Mouse (Mus musculus): ENCODE results near the gene Maff. TPM values are rescaled to one million over a fixed set of nuclear protein-coding genes. Genes with fewer than 3 reads are reported as not detected.

Gene Maff
- polyA plus RNA-seq, 1 experiment = 4.1 TPM

DNA sequence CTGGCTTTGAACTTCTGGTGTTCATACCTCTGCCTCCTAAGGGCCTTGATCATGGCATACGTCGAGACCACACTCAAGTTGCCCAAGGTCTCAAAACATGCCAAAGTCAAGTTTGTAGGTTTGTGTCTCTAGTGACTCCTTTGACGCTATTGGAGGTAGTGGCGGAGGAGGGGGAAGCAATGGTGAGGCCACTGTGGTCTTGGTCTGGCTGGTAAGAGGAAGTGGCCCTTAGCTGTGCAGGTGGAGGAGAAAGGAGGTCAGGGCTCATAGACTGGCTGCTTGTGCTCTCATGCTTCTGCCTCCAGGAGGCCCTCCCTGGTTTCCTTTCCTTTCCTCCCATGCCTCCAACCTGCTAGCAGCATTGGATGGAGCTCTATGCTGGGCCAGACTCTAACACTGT lies 4.4 kb downstream of the Maff start:
- no peak for TF ChIP-seq GATA1 (IDR thresholded peaks at IDR 0.05; ENCODE audit: low read length)

DNA sequence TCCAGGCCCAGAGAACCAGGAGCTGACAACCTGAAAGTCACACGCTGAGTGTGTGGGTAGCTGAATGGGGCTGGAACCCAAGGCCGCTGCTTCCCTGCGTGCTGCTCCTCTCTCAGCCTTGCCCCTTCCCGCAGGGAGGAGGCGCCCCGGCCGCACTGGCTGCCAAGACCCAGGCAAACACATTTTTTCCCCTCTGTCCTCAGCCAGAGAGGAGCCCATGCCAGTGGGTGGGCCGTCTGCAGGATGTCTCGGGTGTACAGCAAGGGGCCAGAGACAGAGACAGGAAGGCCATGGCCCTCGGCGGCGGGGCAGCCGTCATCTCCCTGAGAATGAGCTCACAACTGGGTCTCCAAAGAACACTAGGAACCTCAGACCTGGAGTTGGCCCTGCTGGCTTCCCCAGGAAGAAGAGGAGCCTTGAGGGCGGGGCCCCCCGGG lies 4.9 kb downstream of the Maff start:
- no peak for TF ChIP-seq GATA1 (IDR thresholded peaks at IDR 0.05; ENCODE audit: low read length)

GRCm38 (mm10) chr15:79352479-79352878 lies 6.1 kb downstream of the Maff start:
- TF ChIP-seq GATA1 (IDR thresholded peaks at IDR 0.05; ENCODE audit: low read length) = no peak

DNA sequence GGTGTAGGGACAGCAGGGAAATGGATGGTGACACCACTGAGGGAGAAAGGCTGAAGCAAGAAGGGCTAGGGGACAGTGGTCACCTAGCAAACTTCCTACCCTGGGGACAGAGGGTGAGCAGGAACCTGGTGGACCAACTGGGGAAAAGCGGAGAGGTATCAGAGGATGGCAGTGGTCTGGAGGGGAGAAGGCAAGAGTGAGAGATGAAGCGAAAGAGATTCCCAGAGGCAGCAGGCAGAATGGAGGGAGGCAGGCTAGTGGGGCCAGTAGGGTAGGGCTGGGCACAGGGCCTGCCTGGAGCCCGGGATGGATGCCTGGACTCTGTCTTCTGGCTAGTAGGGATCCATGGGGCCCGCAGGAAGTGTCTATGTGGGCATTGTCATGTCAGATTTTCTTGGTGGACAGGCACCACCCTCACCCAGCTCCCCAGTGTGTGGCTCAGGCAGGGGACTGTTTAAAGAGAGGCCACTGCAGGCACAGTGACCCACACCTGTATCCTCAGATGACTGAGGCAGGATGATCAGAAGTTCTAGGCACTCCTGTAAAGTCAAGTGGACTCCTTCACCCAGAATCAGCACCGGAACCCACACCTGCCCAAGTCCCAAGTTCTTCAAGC lies 7.4 kb downstream of the Maff start:
- TF ChIP-seq GATA1 (IDR thresholded peaks at IDR 0.05; ENCODE audit: low read length) = no peak

DNA sequence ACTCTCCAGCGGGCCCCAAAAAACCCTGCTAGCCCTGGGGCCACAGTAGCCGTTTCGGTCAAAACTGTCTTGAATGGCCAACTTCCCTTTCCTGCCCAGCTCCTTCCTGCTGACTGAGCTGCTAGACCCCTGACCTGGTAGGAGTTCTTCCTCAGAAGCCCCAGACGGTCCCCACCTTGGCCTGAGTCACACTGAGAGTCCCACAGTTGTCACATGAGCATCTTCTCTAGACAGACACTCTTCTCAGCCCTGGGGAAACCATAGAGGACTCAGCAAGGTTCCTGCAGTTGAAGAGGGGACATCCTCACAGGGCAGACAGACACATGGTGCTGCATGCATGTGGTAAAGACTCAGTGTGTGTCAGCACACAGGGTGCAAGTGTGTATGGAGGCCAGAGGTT lies 8.2 kb downstream of the Maff start:
- no peak for TF ChIP-seq GATA1 (IDR thresholded peaks at IDR 0.05; ENCODE audit: low read length)

DNA sequence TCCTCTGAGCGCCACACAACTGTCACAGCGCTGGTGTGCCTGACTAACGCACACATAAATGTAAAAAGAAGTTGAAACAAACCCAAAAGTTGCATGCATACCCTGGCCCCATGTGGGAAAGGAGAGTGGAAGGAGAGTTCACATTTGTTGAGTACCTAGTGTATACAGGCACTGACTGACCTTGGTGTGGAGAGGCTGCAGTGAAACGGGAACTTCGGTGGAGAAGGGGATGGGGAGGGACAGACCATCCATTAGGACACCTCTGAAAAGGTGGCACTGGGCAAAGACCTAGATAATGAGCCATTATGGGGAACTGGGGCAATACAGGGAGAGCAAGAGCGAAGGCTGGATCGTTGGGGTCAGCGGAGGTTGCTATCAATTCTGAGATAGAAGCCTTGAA lies 10.1 kb downstream of the Maff start:
- TF ChIP-seq GATA1 (IDR thresholded peaks at IDR 0.05; ENCODE audit: low read length) = no peak

DNA sequence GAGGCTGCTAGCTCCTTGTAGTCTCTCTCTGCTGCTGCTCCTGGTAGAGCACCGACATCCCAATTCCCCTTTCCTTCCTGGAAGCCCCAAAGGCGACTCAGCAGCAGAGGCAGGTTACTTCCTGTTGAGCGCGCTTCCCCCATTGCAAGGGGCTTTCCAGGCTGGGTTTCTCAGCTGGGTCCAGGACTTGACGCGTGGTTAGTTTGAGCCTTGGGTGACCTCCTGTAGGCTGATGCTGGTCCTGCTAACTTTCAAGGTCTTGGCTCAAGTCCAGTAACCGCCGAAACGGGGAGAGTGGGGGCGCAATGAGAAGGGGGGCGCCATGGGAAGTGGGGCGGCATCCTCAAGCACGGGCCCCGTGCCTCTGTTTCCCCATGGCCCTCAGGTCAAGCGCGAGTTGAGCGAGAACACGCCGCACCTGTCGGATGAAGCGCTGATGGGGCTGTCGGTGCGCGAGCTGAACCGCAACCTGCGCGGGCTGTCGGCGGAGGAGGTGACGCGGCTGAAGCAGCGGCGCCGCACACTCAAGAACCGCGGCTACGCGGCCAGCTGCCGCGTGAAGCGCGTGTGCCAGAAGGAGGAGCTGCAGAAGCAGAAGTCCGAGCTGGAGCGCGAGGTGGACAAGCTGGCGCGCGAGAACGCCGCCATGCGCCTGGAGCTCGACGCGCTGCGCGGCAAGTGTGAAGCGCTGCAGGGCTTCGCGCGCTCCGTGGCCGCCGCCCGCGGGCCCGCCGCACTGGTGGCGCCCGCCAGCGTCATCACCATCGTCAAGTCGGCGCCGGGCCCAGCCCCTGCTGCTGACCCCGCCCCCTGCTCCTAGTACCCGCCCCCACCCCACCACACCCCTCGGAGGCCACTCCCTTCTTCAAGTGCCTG lies 10.9 kb downstream of the Maff start:
- TF ChIP-seq GATA1 (IDR thresholded peaks at IDR 0.05; ENCODE audit: low read length) = no peak

- no peak for TF ChIP-seq GATA1 (IDR thresholded peaks at IDR 0.05; ENCODE audit: low read length)
Observed at GRCm38 (mm10) chr15:79357974-79358690, 11.7 kb downstream of the Maff start.

DNA sequence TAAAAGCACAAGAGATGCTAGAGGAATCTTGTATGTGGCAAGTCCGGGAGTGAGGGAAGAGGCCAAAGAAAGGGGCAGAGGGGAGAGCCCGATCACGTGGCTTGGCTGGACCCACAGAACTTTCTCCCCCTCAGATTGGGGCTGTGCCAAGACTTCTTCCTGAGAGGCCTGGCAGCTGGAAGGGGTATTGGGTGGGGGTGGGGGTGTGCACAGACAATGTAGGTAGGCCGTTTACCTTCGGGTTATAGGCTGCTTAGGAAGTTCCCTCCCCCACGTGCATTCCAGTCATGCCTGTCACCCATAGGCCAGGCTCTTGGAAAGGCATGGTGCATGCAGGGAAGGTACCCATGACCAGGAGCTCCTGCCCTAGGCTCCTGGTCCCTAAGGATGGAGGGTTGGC lies 13.5 kb downstream of the Maff start:
- TF ChIP-seq GATA1 (IDR thresholded peaks at IDR 0.05; ENCODE audit: low read length) = no peak

DNA sequence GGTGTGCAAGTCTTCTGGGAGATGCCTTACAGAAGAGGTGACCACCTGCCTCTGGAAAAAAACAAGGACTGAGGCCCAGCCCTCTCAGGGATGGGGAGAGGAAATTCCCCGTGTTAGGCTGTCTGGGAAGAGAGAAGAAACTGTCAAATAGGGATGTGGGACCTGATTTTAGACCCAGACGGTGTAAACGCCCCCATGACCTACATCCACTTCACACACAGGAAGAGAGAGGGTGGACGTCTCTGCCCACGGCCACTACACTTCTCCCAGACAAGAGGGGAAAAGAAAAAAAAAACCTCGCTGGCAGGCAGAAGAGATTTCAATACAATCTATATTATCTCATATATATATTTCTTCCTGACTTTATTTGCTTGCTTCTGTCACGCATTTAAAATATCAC lies 13.9 kb downstream of the Maff start:
- TF ChIP-seq GATA1 (IDR thresholded peaks at IDR 0.05; ENCODE audit: low read length) = no peak

DNA sequence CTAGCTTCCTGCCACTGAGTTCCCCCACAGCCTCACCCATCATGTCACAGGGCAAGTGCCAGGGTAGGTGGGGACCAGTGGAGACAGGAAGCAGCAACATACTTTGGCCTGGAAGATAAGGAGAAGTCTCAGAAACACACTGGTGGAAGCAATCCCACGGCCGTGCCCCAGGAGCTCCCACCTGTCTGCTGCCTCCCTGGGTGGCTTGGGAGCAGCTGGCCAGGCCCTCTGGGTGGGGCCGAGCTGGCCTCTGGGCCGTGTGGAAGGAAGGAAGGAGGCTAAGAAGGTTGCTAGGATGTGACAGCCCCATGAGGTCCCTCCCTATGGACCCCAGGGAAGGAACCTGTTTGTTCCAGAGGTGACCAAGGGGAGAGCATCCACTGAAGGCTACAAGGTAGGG lies 14.6 kb downstream of the Maff start:
- TF ChIP-seq GATA1 (IDR thresholded peaks at IDR 0.05; ENCODE audit: low read length) = no peak

DNA sequence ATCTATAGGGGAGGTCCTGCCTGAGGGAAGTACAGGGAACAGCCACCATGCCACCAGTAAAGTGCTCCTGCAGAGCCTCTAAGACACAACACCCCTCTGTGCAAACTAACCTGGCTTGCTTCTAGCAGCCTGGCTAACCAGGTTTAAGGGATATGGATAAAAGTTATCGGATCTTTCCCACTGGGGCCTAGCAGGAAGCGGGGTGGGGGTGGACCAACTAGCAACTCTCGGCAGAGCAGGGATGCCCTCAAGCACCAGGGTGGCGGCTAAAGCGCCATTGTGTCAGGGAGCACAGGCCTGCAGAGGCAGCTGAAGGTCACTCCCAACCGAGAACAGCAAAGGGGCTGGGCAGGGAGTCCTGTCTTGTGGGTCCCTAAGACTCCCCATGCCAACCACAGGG lies 17.7 kb downstream of the Maff start:
- no peak for TF ChIP-seq GATA1 (IDR thresholded peaks at IDR 0.05; ENCODE audit: low read length)

DNA sequence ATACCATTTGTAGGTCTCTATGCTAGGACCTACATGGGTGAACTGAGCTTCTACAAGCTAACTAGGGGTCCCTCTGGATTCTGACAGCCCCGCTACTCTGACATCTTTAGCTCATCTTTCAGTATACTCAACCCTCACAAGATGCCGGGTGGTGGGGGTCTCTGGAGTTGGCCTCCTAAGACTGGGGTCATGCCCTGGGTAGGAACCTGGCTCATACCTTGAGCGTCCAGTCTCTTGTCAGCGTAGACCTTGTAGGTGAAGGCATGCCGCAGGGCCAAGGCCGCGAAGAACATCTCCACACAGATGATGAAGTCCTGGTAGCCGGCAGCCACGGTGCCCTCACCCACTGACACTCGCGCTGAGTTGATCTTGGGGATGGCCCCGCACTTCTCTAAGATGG lies 18.6 kb downstream of the Maff start:
- TF ChIP-seq GATA1 (IDR thresholded peaks at IDR 0.05; ENCODE audit: low read length) = no peak

DNA sequence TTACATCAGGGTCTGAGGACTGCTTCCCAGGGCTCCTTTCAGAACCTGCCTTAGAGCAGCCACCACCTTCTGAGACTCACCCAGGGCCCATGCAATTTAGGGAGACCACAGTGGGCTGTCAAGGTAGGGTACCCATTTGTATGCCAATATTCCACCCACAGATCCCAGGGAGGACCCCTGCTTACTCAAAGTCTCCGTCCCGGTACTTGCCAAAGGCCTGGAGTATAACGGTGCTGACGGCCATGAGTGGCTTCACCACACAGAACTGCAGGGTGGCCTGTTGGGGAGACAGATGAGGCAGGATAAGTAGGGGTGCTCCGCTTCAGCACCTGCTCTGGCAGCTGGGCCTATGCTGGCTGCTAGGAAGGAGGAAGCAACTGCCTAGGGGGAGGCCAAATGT lies 20.0 kb downstream of the Maff start:
- no peak for TF ChIP-seq GATA1 (IDR thresholded peaks at IDR 0.05; ENCODE audit: low read length)

DNA sequence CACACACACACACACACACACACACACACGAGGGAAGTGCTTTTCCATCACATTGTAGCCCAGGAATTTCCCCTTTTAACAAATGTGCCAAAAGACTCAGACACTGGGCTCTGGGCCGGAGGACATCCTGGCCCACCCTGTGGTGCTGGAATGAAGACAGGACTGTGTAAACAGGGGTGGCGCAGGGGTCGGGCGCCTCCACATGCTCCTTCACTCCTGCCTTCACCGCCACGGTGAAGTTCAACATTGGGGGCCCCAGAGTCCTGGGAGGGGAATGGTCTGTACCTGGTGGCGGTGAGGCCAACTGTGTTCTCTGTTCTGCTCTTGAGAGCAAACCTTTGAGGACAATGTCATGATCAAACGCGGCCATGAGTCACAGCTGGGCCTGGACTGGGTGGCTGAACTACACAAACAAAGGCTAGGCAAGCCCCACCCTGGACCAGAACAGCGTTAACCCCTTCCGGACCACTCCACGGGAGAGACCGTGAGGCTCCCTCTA lies 21.9 kb downstream of the Maff start:
- TF ChIP-seq GATA1 (IDR thresholded peaks at IDR 0.05; ENCODE audit: low read length) = no peak

GRCm38 (mm10) chr15:79368861-79369440 lies 22.5 kb downstream of the Maff start:
- no peak for TF ChIP-seq GATA1 (IDR thresholded peaks at IDR 0.05; ENCODE audit: low read length)
